Mouse (Mus musculus): ENCODE data around the gene Cfap74.

DNA sequence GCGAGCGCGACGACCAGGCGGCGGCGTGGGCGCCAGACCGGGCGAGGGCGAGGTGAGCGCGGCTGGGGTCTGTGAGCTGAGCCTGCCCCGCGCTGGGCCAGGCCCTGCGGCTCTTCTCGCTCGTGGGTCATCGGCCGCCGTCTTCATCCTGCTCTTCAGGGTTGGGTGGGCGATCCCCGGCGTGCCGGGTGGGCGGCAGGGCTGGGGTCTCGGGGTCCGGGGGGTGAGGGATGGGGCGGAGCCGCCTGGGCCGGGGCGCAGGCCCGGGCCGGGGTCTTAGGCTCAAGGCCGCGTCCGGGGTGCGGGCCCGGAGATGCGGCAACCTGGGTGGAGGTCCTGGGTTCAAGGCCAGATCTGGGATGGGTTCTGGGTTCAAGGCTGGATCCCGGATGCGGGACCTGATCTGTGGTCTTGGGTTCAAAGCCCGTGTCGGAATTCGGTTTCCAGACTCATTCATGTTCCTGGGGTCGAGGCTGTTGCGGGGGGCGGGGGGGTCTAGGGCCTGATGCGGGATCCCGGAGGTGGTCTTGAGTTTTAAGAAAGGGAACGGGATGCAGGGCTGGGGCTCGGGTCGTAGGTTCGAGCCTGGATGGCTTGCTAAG is 82.6 kb downstream of the Cfap74 start:
- no peak for TF ChIP-seq CTCF (IDR thresholded peaks at IDR 0.05; ENCODE audit: low read depth)
- no peak for TF ChIP-seq EP300 (optimal IDR thresholded peaks at IDR 0.05)
